Mouse (Mus musculus) megakaryocyte, embryonic 14.5 days (primary cell): ENCODE data around the gene Magi2.

Experiments
- FLI1 ChIP-seq: IDR thresholded peaks from 2 replicates; pipeline ENCODE4 v1.6.1; 2012; ENCODE audit warnings: low read length, inconsistent platforms, mixed read lengths
- GATA1 ChIP-seq: IDR thresholded peaks from 3 replicates; pipeline ENCODE4 v1.6.1; 2012; ENCODE audit warnings: mixed read lengths, low read length, inconsistent platforms, borderline replicate concordance

DNA sequence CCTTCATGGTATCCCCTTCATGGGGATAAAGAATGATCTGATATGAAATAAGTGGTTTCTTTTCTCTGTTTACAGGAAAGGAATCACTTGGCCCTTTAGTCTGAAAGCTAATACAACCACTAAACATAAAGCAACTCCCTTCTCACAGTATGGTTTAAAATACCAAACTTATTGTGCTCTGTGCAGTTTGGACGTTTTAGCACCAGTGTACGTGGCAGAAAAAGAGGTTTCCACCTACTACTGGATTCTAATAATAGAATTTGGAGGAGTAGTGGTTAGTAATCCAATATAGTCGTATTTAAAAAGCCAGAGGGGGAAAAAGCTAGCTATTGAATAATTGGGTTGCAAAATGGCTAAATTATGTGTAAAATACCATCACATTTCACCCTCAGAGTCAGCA lies 1005.1 kb downstream of the Magi2 start:
- TF ChIP-seq GATA1 (no peak), FLI1 (no peak)
